Mouse (Mus musculus) erythroblast, adult 5-6 weeks (primary cell): Measurements from ENCODE around the gene Tln2. TPM values are rescaled to one million over a fixed set of nuclear protein-coding genes. Genes with fewer than 3 reads are reported as not detected.

Source experiments
- ATAC-seq: replicated peaks from 2 replicates; pipeline ENCODE4 v1.8.0; 2016; ENCODE audit warnings: moderate number of reproducible peaks, mild to moderate bottlenecking, moderate TSS enrichment, inconsistent platforms; ENCODE audit not compliant: poor library complexity, low FRiP score, severe bottlenecking
- total RNA-seq, 2 experiments: library from RNA; stranded (forward) in 1 of 2; stranded (reverse) in 1 of 2; fragments of 150-400 nt in 1 of 2; fragments of 200-764, 138-1000 nt in 1 of 2; gene quantifications; 2 replicates each; pipeline versions ENCODE4 v1.2.3 to v1.2.4; 2015 to 2017; ENCODE audit warnings: low replicate concordance in 2 of 2

The Tln2 gene
- total RNA-seq, 2 experiments from 2014 or later = 0.51 TPM; not detected in 1

- no peak for ATAC-seq
These were observed 9.5 kb downstream of the Tln2 start for GRCm38 (mm10) chr9:67549811-67550501.

- ATAC-seq = no peak
These were observed 10.2 kb downstream of the Tln2 start for GRCm38 (mm10) chr9:67549332-67549731.

- ATAC-seq = no peak
These were observed 12.9 kb downstream of the Tln2 start for GRCm38 (mm10) chr9:67546650-67547049.

GRCm38 (mm10) chr9:67545794-67546193 lies 13.7 kb downstream of the Tln2 start:
- ATAC-seq = no peak

GRCm38 (mm10) chr9:67544783-67545182 lies 14.7 kb downstream of the Tln2 start:
- no peak for ATAC-seq

- ATAC-seq = no peak
These were observed 17.6 kb downstream of the Tln2 start for GRCm38 (mm10) chr9:67541948-67542347.

GRCm38 (mm10) chr9:67539776-67540706 lies 19.5 kb downstream of the Tln2 start:
- ATAC-seq = no peak

GRCm38 (mm10) chr9:67534420-67534819 lies 25.1 kb downstream of the Tln2 start:
- ATAC-seq = no peak

GRCm38 (mm10) chr9:67533260-67533659 lies 26.2 kb downstream of the Tln2 start:
- ATAC-seq = no peak

- no peak for ATAC-seq
These were observed 26.9 kb downstream of the Tln2 start for GRCm38 (mm10) chr9:67532631-67533030.

GRCm38 (mm10) chr9:67529600-67529999 lies 29.9 kb downstream of the Tln2 start:
- ATAC-seq = no peak

GRCm38 (mm10) chr9:67527726-67528125 lies 31.8 kb downstream of the Tln2 start:
- no peak for ATAC-seq

- ATAC-seq = no peak
These were observed 37.8 kb downstream of the Tln2 start for GRCm38 (mm10) chr9:67521736-67522135.

GRCm38 (mm10) chr9:67509510-67509909 lies 50.0 kb downstream of the Tln2 start:
- ATAC-seq = no peak

GRCm38 (mm10) chr9:67504669-67505260 lies 54.7 kb downstream of the Tln2 start:
- ATAC-seq = no peak

GRCm38 (mm10) chr9:67501801-67502200 lies 57.7 kb downstream of the Tln2 start:
- no peak for ATAC-seq

GRCm38 (mm10) chr9:67496368-67496767 lies 63.1 kb downstream of the Tln2 start:
- ATAC-seq = no peak

GRCm38 (mm10) chr9:67495350-67495749 lies 64.2 kb downstream of the Tln2 start:
- ATAC-seq = no peak

GRCm38 (mm10) chr9:67493876-67494552 lies 65.5 kb downstream of the Tln2 start:
- no peak for ATAC-seq

- no peak for ATAC-seq
These were observed 70.1 kb downstream of the Tln2 start for GRCm38 (mm10) chr9:67489370-67489769.
